In the genomic region with DNA sequence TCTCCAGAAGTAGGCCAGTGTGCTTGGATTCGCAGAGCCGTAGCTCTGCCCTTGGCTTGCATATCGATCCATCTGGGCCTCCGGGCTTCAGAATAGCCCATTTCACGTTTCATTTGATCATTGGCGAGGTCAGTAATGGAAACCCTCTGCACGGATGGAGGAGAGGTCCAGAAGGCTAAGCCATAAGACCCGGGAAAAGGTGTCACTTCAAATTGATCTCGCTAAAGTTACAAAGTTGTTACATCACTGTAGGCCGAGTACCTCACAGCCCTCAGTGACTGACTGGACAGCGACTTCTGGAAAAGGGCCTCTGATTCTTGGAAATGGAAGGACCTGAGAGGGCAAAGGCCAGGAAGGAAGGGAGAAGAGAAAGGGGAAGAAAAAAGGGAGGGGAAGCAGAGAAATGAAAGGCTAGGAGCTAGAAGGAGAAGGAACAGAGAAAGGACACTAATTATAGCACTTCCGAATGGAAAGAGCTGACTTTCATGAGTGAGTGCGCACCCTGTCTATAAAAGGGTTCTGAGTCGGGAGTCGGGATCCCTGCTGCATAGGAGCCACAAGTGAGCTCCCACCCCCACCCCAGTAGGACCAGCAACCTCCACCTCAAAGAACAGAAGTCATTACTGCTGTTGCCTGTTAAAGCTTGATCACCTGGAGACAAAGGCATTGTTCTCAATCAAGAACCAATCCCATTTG, we compare ENCODE assay signal across 8 mouse cellular contexts. TPM values are rescaled to one million over a fixed set of nuclear protein-coding genes. Genes with fewer than 3 reads are reported as not detected.
DNase-seq lines count a peak whose midpoint lies in the region; ATAC-seq and TF ChIP-seq lines count a peak whose summit lies in the region.

No protein-coding gene starts in this region.

- ATAC-seq in forebrain, postnatal 0 days, result no peak
- ATAC-seq in liver, embryonic 16.5 days (ENCODE audit: low read depth), result no peak

- H3K36me3 ChIP-seq in heart, embryonic 10.5 days, result no peaks in the 10 kb centered on the region
- no peaks in the 10 kb centered on the region for H3K36me3 ChIP-seq in E14TG2a.4 (ENCODE audit: insufficient read depth, low read length)
- no peaks in the 10 kb centered on the region for H3K36me3 ChIP-seq in forebrain, postnatal 0 days (ENCODE audit: insufficient read depth)
- H3K36me3 ChIP-seq in liver, embryonic 16.5 days (ENCODE audit: control insufficient read depth, insufficient read depth), result no peaks in the 10 kb centered on the region

- peak overlapping the region; percentile 68 for H3K4me2 ChIP-seq in forebrain, postnatal 0 days (ENCODE audit: low read depth)
- H3K4me2 ChIP-seq in liver, embryonic 16.5 days (ENCODE audit: low read depth, low read length), result peak overlapping the region; percentile 89

- H3K9me3 ChIP-seq in heart, embryonic 10.5 days, result no peaks in the 10 kb centered on the region
- no peaks in the 10 kb centered on the region for H3K9me3 ChIP-seq in E14TG2a.4 (ENCODE audit: low read length)
- H3K9me3 ChIP-seq in forebrain, postnatal 0 days (ENCODE audit: low read length), result no peaks in the 10 kb centered on the region
- no peaks in the 10 kb centered on the region for H3K9me3 ChIP-seq in liver, embryonic 16.5 days (replicated peaks; ENCODE audit: control insufficient read depth, low read length)

- peak overlapping the region; percentile 94 for H3K27ac ChIP-seq in heart, embryonic 10.5 days
- no peak overlapping the region for H3K27ac ChIP-seq in forebrain, postnatal 0 days (ENCODE audit: low read depth, low read length)
- H3K27ac ChIP-seq in liver, embryonic 16.5 days (ENCODE audit: low read length), result peak overlapping the region; percentile 57; the same call in 1 of the 2 replicates

- no peak overlapping the region for H3K9ac ChIP-seq in forebrain, postnatal 0 days
- peak overlapping the region; percentile 67 for H3K9ac ChIP-seq in liver, embryonic 16.5 days (ENCODE audit: low read depth, low read length)

- intact Hi-C loops in heart, postnatal 25 days (cut with DNase I), result loop anchor here (2.0 to 5.0 kb wide), 2 partner anchors 21 to 36 kb away; no protein-coding TSS in a partner anchor
- intact Hi-C loops in gastrocnemius, postnatal 14 days (cut with DNase I; ENCODE audit: low total_unique reads), result no loop called here

- H3K4me3 ChIP-seq in heart, embryonic 10.5 days, result peak overlapping the region; percentile 86
- peak overlapping the region; percentile 86 for H3K4me3 ChIP-seq in E14TG2a.4 (replicated peaks; ENCODE audit: low read length)
- H3K4me3 ChIP-seq in forebrain, postnatal 0 days (ENCODE audit: low read depth, low read length), result peak overlapping the region; percentile 74
- peak overlapping the region; percentile 77 for H3K4me3 ChIP-seq in liver, embryonic 16.5 days (ENCODE audit: low read depth, low read length)

- DNase-seq in heart, embryonic 10.5 days (ENCODE audit: low spot score), result no peak
- DNase-seq in heart, postnatal 25 days (ENCODE audit: low spot score), result no peak
- no peak for DNase-seq in forebrain, postnatal 0 days
- no peak for DNase-seq in right cerebral cortex, adult 18-20 months
- DNase-seq in MN1 (ENCODE audit: low spot score), result no peak
- DNase-seq in gastrocnemius, postnatal 14 days, result no peak

- TF ChIP-seq CTCF in E14TG2a.4 (conservative IDR thresholded peaks at IDR 0.05; ENCODE audit: low read length), result no peak
- no peak for TF ChIP-seq CTCF in forebrain, postnatal 0 days (IDR thresholded peaks at IDR 0.05; ENCODE audit: low read depth)

- WGBS in heart, embryonic 10.5 days, result 21% methylated on average over 15 of the region's 15 CpGs
- WGBS in forebrain, postnatal 0 days, result 24% methylated on average over 15 of the region's 15 CpGs
- WGBS in liver, embryonic 16.5 days (ENCODE audit: insufficient replicate concordance), result 24% methylated on average over 15 of the region's 15 CpGs

- peaks cover 25% of the 10 kb centered on the region for H3K27me3 ChIP-seq in heart, embryonic 10.5 days (ENCODE audit: insufficient read depth, poor library complexity, severe bottlenecking)
- peaks cover 75% of the 10 kb centered on the region for H3K27me3 ChIP-seq in E14TG2a.4 (ENCODE audit: insufficient read depth, low read length)
- no peaks in the 10 kb centered on the region; the same call in 1 of the 2 replicates for H3K27me3 ChIP-seq in forebrain, postnatal 0 days (ENCODE audit: insufficient read depth, low read length)
- H3K27me3 ChIP-seq in liver, embryonic 16.5 days (ENCODE audit: control insufficient read depth, insufficient read depth, low read depth, low read length), result peaks cover 12% of the 10 kb centered on the region

- H3K4me1 ChIP-seq in heart, embryonic 10.5 days, result peaks cover 34% of the 10 kb centered on the region
- peaks cover 15% of the 10 kb centered on the region for H3K4me1 ChIP-seq in E14TG2a.4 (replicated peaks; ENCODE audit: low read depth, low read length)
- peaks cover 10% of the 10 kb centered on the region; the same call in 1 of the 2 replicates for H3K4me1 ChIP-seq in forebrain, postnatal 0 days (ENCODE audit: insufficient read depth)
- peaks cover 13% of the 10 kb centered on the region for H3K4me1 ChIP-seq in liver, embryonic 16.5 days (ENCODE audit: control insufficient read depth, low read depth, low read length)

RNA-seq across cellular contexts. Expression of a gene that starts 3.5 kb away (rescaled TPM):
- 13.3 and 13.8 TPM in 2 replicates for polyA plus RNA-seq in heart, embryonic 10.5 days (2016; fragmentation: Nextera tagmentation; extraction: Ambion mirVana)
- total RNA-seq in heart, postnatal 25 days (2021), result 1 to 10 TPM in 1 of 2 experiments, under 1 TPM in 1; 0.99 to 1.5 TPM
- 17.8 and 23.8 TPM in 2 replicates for total RNA-seq in forebrain, postnatal 0 days (2014; rRNA removed)
- polyA plus RNA-seq in forebrain, postnatal 0 days (2015; fragmentation: Nextera tagmentation; extraction: Ambion mirVana), result 17.1 and 25.4 TPM in 2 replicates
- 4.6 and 4.7 TPM in 2 replicates for polyA plus RNA-seq in liver, embryonic 16.5 days (2015; fragmentation: Nextera tagmentation; extraction: Ambion mirVana)
- total RNA-seq in gastrocnemius, postnatal 14 days (2021), result 1 to 10 TPM; 1.0 to 1.2 TPM
